Mouse (Mus musculus): Measurements from ENCODE around the gene Gna12.

Gna12 gene

DNA sequence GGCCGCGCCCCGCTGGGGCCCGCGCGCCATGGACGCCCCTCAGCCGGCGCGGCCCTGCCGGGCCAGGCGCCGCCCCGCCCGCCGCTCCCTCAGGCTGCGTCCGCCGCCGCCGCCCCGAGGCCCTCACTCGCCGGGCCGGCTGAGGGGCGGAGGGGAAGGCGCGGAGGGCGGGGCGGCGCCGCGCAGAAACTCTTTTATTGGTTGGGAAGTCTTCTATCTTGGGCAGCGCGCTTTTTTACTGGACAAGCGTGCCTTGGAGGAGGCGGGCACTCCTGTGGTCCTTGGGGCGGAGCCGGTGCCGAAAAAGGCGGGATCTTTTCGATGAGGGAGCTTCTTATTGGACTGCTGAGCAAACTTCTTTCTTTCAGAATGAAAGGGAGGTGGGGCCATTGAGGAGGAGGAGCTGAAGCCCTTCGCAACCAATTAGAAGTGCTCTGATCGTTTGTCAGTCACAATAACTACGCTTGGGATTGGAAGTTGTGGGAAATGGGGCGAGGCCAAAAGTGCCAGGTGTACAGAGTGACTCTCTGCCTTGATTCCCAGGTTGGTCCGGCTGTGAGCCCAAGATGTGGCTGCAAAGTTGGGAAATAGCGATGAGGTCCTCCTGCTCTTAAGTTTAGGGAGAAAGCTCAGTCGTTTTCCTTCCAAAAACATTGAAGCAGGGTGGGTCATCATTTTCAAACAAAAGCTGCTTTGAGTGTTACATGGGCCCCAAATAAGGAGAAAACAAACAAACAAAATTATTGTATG lies at the start of gene Gna12:
TSS of gene Gna12 (minus strand) at position 118 of the 750 bp plus-strand sequence.
- peak; percentile 91 to 97 for DNase-seq (ENCODE audit: low spot score in 2 of 2)

- DNase-seq (ENCODE audit: low spot score in 2 of 2), result peak in 1 of 2 experiments; percentile 48
Measured at GRCm38 (mm10) chr5:140878644-140879043, 48.4 kb upstream of the Gna12 start.

- no peak for DNase-seq (ENCODE audit: low spot score in 2 of 2)
Measured at GRCm38 (mm10) chr5:140873736-140874307, 43.6 kb upstream of the Gna12 start.

- no peak for DNase-seq (ENCODE audit: low spot score in 2 of 2)
Measured at GRCm38 (mm10) chr5:140873039-140873551, 42.9 kb upstream of the Gna12 start.

- DNase-seq (ENCODE audit: low spot score in 2 of 2), result peak in 1 of 2 experiments; percentile 54
Measured at GRCm38 (mm10) chr5:140872532-140873038, 42.4 kb upstream of the Gna12 start.

DNA sequence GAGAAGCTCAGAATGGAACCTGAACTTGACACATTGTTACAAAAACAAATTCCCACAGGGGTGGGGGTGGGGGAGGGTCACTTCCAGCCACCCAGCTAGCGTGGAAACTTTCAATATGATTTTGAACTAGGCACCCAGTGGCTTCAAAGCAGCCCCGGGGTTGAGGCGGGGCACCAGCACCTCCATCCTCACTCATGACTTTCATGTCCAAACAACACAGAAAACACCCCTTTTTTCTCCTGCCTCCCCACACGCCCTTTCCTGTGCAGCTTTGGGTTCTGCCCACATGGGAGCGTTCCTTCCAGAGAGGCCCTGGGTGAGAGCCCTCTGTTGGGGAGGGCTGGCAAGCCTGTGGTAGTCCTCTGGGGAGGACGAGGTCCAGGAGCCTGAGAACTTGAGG lies 41.0 kb upstream of the Gna12 start:
- no peak for DNase-seq (ENCODE audit: low spot score in 2 of 2)

DNA sequence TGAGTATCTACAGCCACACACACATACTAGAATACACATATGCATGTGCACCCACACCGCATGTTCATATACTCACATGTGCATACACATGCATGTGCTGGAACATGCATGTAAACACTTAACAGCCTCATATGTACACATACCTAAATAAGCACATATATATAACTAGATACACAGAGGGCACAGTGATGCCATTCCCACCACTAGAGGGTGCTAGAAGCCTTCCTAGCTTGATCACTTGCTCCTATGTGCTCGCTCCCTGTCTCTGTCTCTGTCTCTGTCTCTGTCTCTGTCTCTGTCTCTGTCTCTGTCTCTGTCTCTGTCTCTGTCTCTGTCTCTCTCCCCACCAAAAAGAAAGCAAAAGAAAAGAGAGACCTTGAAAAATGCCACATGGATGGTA lies 38.8 kb upstream of the Gna12 start:
- DNase-seq (ENCODE audit: low spot score in 2 of 2), result peak in 1 of 2 experiments; percentile 68

- DNase-seq (ENCODE audit: low spot score in 2 of 2), result no peak
Measured at GRCm38 (mm10) chr5:140859730-140860129, 29.5 kb upstream of the Gna12 start.

DNA sequence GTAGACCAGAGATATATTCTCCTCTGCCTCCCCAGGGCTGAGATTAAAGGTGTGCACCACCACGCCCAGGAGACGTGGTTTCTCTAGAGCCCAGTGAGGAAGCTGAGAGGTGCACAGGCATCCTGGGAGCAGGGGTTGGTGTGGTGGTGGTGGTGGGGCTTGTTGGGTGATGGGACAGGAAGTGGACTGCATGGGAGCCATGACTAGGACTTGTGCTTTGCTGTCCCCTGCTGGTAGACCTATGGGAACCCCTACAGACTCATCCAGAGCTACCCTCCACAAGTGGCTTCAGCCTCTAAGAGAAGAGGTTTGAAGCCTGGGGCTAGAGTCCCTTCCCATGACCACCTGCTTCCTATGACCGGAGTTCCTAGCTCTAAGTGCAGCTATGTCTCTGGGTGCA lies 28.1 kb upstream of the Gna12 start:
- peak in 1 of 2 experiments; percentile 43 for DNase-seq (ENCODE audit: low spot score in 2 of 2)

DNA sequence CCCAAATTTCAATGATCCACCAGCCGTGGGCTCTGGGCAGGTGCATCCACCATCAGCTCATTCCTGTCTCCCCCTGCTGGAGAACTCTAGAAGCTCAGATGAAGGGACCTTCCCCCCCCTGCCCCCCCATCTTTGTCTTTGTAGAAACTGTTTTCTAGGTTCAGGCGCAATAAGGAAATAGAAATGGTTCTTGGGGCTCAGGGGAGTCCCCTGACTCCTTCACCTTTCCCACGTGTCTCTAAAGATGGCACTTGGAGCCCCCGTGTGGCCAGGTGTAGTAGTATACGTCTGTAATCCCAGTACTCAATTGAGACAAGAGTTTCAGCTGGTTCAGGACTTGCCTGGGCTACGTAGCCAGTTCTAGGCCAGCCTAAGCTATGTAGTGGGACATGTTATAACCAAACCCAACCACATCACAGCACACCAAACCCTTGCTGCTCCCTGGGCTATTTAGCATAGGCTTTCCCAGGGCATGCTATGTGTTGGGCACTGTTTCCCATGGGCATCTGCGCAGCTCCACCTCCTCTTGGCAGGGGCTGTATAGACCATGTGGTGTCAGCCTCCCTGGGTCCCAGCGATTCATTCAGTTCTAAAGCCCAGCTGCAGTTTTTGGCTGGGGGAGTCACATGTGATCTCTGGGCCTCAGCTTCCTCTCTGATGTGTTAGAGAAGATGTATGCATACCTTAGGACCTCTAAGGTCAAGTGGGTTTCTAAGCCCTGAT lies 27.4 kb upstream of the Gna12 start:
- peak in 1 of 2 experiments; percentile 35 for DNase-seq (ENCODE audit: low spot score in 2 of 2)

DNA sequence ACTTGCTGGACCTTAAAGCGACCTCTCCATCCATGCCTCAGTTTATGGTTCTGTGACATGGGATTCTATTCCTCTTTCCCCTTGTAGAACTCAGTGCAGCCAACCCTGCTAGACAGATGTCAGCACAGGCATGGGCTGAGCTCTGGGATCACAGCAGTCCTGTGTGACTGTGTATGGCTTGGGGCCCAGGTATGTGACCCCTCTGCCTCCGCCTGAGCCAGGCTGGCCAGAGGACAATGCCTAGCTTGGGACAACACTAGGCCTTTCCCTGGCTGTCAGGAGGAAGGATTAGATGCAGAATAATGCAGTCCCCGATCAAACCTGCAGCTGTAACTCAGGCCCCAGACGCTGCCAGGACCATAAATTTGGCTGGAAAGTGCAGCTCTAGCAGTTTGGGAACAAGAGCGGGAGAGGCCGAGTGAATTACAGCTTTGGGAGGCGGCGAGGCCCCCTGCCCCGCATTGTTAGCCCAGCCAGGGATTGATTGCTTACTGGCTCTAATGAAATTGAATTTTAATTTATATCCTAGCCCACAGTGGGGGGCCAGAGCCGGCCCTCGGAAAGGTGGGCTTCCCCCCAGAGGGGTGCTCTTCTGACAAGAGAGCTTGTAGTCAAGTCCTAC lies 25.8 kb upstream of the Gna12 start:
- no peak for DNase-seq (ENCODE audit: low spot score in 2 of 2)

DNA sequence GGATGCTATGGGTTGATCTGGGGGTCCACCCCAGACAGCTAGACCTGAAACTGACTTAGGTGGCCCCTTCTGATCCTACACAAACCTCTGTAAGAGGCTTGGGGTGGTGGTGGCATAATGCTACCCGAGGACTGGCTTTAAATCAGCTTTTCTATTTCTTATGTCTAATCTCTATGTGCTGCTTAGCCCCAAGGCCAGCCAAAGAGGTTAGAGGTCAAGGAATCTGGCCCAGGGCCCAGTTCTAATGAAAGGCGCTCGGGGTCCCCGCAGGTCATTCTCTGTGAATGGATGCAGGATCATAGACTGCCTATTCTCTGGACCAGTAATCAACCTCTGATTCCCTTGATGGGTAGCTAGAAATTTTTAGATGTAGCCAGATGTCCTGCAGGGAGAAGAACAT lies 24.5 kb upstream of the Gna12 start:
- no peak for DNase-seq (ENCODE audit: low spot score in 2 of 2)

DNA sequence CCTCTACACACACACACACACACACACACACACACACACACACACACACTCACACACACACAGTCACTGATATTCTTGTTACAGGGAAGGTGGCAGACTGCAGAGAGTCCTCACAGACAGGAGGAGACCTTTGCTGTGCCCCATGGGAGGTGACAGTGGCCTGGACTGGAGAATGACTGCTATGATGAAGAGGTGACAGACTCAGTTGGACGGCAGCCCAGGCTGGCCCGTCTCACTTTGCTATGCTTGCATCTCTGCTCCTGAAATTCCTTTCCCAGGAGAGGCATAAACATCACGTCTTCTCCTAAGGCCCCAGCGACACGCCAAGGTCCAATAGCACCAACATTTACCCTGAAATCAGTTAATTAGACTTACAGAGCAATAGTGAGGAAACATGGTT lies 23.5 kb upstream of the Gna12 start:
- no peak for DNase-seq (ENCODE audit: low spot score in 2 of 2)

- DNase-seq (ENCODE audit: low spot score in 2 of 2), result no peak
Measured at GRCm38 (mm10) chr5:140852435-140852996, 22.3 kb upstream of the Gna12 start.

- DNase-seq (ENCODE audit: low spot score in 2 of 2), result peak in 1 of 2 experiments; percentile 53
Measured at GRCm38 (mm10) chr5:140847300-140847729, 17.1 kb upstream of the Gna12 start.

GRCm38 (mm10) chr5:140841942-140842341 lies 11.7 kb upstream of the Gna12 start:
- DNase-seq (ENCODE audit: low spot score in 2 of 2), result no peak

GRCm38 (mm10) chr5:140831064-140831431 lies 817 bp upstream of the Gna12 start:
- DNase-seq (ENCODE audit: low spot score in 2 of 2), result no peak

DNA sequence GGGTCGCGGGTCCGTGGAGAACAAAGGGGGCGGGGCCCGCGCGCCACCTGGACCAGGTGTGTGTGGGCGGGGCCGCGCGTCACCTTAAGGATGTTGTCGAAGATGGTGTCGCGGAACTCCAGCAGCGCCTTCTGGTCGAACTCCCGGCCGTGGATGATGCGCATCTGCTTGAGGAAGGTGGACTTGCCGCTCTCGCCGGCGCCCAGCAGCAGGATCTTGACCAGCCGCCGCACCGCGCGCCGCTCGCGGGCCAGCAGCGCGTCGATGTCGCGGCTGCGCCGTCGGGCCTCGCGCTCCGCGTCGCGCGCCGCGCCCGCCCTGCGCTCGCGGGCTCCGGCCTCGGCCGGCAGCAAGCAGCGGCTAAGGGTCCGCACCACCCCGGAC lies 328 bp downstream of the Gna12 start:
- DNase-seq (ENCODE audit: low spot score in 2 of 2), result peak in 1 of 2 experiments; percentile 67

GRCm38 (mm10) chr5:140829081-140829910 lies 935 bp downstream of the Gna12 start:
- no peak for DNase-seq (ENCODE audit: low spot score in 2 of 2)

GRCm38 (mm10) chr5:140828363-140828762 lies 1.9 kb downstream of the Gna12 start:
- DNase-seq (ENCODE audit: low spot score in 2 of 2), result no peak

DNA sequence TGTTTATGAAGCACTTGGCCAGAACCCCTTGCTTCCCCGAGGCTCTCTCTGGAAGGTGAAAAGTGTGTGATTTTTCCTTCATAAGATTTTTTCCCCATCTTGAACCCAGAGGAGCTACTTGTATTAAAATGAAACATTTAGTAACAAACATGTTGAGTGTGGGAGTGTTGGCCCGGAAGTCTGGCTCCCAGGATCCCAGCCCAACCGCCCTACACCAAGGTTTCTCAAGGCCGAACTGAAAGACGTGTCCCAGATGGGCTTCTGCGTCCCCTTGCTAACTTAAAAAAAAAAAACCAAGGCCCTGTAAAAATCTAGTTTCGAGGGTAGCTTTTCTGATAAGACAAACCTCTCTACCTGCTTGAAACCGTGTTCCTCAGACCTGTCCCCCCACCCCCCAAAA lies 2.3 kb downstream of the Gna12 start:
- no peak for DNase-seq (ENCODE audit: low spot score in 2 of 2)

Data from spleen, postnatal 10 days (tissue).